Mouse (Mus musculus) hindbrain, embryonic 13.5 days (tissue): ENCODE measurements around the gene Ptrh2. TPM values are rescaled to one million over a fixed set of nuclear protein-coding genes. Genes with fewer than 3 reads are reported as not detected.

Source experiments
- ATAC-seq: fragments of 200-750 bp; cut with Nextera tagmentation; 2 replicates; pipeline ENCODE4 v1.8.0; 2017; ENCODE audit warnings: moderate TSS enrichment; ENCODE audit not compliant: low FRiP score
- H3K27ac ChIP-seq: fragments of 300-500 bp; sonication (generic); 2 replicates; pipeline ENCODE4 v1.5.1; 2015; ENCODE audit warnings: inconsistent platforms, mild to moderate bottlenecking, moderate library complexity
- H3K27me3 ChIP-seq: fragments of 300-500 bp; sonication (generic); 2 replicates; pipeline ENCODE4 v1.6.1; 2015; ENCODE audit warnings: mild to moderate bottlenecking, inconsistent platforms
- H3K36me3 ChIP-seq: fragments of 300-500 bp; sonication (generic); 2 replicates; pipeline ENCODE4 v1.6.1; 2015; ENCODE audit warnings: mild to moderate bottlenecking, inconsistent platforms
- H3K4me1 ChIP-seq: fragments of 300-500 bp; sonication (generic); replicated peaks from 2 replicates; pipeline ENCODE4 v1.6.1; 2015; ENCODE audit warnings: inconsistent platforms
- H3K4me2 ChIP-seq: fragments of 300-500 bp; sonication (generic); 2 replicates; pipeline ENCODE4 v1.6.1; 2015; ENCODE audit warnings: inconsistent platforms, mild to moderate bottlenecking, moderate library complexity
- H3K4me3 ChIP-seq: fragments of 300-500 bp; sonication (generic); 2 replicates; pipeline ENCODE4 v1.5.1; 2015; ENCODE audit warnings: mild to moderate bottlenecking, inconsistent platforms
- H3K9ac ChIP-seq: fragments of 300-500 bp; sonication (generic); 2 replicates; pipeline ENCODE4 v1.6.1; 2015; ENCODE audit warnings: mild to moderate bottlenecking, inconsistent platforms
- H3K9me3 ChIP-seq: fragments of 300-500 bp; sonication (generic); 2 replicates; pipeline ENCODE4 v1.6.1; 2016; ENCODE audit warnings: inconsistent platforms
- WGBS: fragments of 180-500 bp; shearing (Covaris S2); methylation state at CpG from one replicate; pipeline ENCODE4 v1.1.7; 2015; 5-methylcytosine and 5-hydroxymethylcytosine counted together
- polyA plus RNA-seq: library from polyadenylated mRNA; unstranded; fragments of >200 nt; fragmentation: Nextera tagmentation; extraction: Ambion mirVana; gene quantifications from 2 replicates; pipeline ENCODE4 v1.2.1, GENCODE M21; 2015

Ptrh2 gene
- polyA plus RNA-seq: 32.9 and 34.3 TPM in 2 replicates

DNA sequence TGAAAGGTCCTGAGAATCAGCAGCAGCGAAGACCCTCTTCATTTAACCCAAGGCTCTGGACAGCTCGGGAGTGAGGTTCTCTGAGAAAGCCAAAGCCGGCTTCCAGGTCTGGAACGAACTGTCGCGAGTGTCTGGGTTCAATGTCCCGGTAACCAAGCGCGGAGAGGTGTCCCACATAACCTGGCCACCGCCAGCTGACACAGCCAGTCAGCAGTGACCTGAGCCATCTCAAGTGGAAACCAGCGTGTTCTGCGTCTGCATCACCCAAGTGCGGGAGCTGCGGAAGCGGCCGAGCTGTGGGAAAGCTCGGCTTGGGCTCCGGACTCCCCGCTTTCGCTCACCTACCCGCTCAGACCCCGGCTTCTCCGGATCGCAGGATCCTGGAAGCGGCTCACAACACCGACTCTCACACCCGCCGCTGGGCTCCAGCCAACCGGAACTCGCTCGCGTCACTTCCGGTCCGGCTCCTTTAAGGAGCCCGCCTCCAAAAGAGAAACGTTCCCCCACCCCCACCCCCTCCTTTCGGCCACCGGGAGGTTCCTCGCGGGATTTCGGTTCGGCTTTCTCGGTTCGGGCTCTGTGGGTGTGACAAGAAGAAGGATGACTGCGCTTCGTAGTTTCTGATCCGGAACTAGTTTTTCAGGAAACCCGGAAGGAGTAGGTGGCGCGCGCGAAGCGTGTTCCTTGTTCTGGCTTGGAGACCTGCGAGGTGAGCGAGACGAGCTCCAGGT is at the start of gene Ptrh2, which contains the start of gene Vmp1:
Gene Ptrh2, plus strand, starts transcription at position 591 of the 731 bp plus-strand sequence.
Gene Vmp1, minus strand, starts transcription at position 442 of the 731 bp plus-strand sequence.
- peak; percentile 97 for ATAC-seq
- H3K9me3 ChIP-seq: no peaks in the 10 kb centered on the region

DNA sequence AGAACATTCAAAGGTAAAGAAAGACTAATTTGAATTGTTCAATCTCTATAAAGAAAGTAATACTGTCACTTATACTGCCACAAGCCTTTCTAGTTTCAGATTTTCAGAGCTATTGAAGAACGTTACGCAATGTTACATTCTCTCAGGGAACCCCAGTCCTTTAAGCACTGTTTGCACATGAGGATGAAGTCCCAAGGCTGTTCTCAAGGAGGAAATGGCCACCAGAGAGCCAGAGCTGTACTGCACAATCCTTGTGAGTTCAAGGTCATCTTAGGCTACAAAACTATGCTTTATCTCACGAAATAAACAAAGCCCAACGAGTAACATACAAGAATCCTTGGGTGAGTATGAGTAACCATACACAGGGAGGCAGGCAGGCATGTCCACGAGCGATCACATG is 49.4 kb upstream of the Ptrh2 start:
- H3K27me3 ChIP-seq: no peaks in the 10 kb centered on the region
- H3K27ac ChIP-seq: no peak overlapping the region
- H3K36me3 ChIP-seq: peaks cover 15% of the 10 kb centered on the region
- H3K4me2 ChIP-seq: no peak overlapping the region
- H3K9ac ChIP-seq: no peak overlapping the region
- no peaks in the 10 kb centered on the region for H3K4me1 ChIP-seq
- no peak for ATAC-seq
- H3K4me3 ChIP-seq: no peak overlapping the region
- no peaks in the 10 kb centered on the region for H3K9me3 ChIP-seq
- WGBS: 94% methylated on average over 6 of the region's 6 CpGs

More for the DNA sequence above, at the start of gene Ptrh2, which contains the start of gene Vmp1:
- H3K9ac ChIP-seq: peak within 1 kb of the TSS; percentile 92
- H3K36me3 ChIP-seq: peaks cover 6% of the 10 kb centered on the region; the same call in 1 of the 2 replicates
- WGBS: under 1% methylated on average over 56 of the region's 56 CpGs
- H3K27me3 ChIP-seq: no peaks in the 10 kb centered on the region
- H3K4me2 ChIP-seq: peak within 1 kb of the TSS; percentile 85
- peak within 1 kb of the TSS; percentile 86 for H3K4me3 ChIP-seq
- peaks cover 39% of the 10 kb centered on the region for H3K4me1 ChIP-seq
- H3K27ac ChIP-seq: peak within 1 kb of the TSS; percentile 93

DNA sequence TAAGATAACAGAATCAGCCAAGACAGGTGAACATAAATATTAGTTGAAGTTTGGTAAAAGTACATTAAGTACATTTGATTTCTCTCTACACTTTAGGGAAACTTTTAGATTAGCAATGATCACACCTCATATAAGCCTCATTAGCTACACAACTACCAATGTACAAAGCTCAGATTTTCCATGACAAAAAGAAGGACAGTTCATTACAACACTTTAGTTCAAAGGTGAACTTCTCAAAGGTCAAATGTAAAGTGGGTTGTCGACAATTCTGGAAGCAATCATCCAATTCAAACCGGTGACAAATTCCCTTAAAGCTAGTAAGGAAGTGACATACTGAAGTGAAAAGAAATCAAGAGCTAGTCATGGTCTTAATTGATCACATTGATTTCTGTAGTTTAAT is 46.1 kb upstream of the Ptrh2 start:
- no peak overlapping the region for H3K4me2 ChIP-seq
- no peak overlapping the region for H3K9ac ChIP-seq
- peaks cover 25% of the 10 kb centered on the region for H3K36me3 ChIP-seq
- 83% methylated on average over 2 of the region's 2 CpGs for WGBS
- no peaks in the 10 kb centered on the region for H3K27me3 ChIP-seq
- H3K9me3 ChIP-seq: no peaks in the 10 kb centered on the region
- H3K4me3 ChIP-seq: no peak overlapping the region
- ATAC-seq: no peak
- H3K27ac ChIP-seq: no peak overlapping the region
- no peaks in the 10 kb centered on the region for H3K4me1 ChIP-seq

GRCm38 (mm10) chr11:86641714-86642113 is 42.1 kb upstream of the Ptrh2 start:
- Histone ChIP-seq H3K27ac (no peak overlapping the region), H3K9me3 (no peaks in the 10 kb centered on the region), H3K4me2 (no peak overlapping the region), H3K4me1 (no peaks in the 10 kb centered on the region), H3K36me3 (peaks cover 23% of the 10 kb centered on the region), H3K4me3 (no peak overlapping the region), H3K27me3 (no peaks in the 10 kb centered on the region), H3K9ac (no peak overlapping the region)
- 93% methylated on average over 4 of the region's 4 CpGs for WGBS
- no peak for ATAC-seq

- Histone ChIP-seq H3K4me3 (no peak overlapping the region), H3K27ac (no peak overlapping the region), H3K36me3 (peaks cover 23% of the 10 kb centered on the region), H3K9me3 (no peaks in the 10 kb centered on the region), H3K4me1 (no peaks in the 10 kb centered on the region), H3K9ac (no peak overlapping the region), H3K4me2 (no peak overlapping the region), H3K27me3 (no peaks in the 10 kb centered on the region)
- WGBS: 96% methylated on average over 4 of the region's 4 CpGs
- no peak for ATAC-seq
These were observed 39.2 kb upstream of the Ptrh2 start for GRCm38 (mm10) chr11:86644553-86644952.

DNA sequence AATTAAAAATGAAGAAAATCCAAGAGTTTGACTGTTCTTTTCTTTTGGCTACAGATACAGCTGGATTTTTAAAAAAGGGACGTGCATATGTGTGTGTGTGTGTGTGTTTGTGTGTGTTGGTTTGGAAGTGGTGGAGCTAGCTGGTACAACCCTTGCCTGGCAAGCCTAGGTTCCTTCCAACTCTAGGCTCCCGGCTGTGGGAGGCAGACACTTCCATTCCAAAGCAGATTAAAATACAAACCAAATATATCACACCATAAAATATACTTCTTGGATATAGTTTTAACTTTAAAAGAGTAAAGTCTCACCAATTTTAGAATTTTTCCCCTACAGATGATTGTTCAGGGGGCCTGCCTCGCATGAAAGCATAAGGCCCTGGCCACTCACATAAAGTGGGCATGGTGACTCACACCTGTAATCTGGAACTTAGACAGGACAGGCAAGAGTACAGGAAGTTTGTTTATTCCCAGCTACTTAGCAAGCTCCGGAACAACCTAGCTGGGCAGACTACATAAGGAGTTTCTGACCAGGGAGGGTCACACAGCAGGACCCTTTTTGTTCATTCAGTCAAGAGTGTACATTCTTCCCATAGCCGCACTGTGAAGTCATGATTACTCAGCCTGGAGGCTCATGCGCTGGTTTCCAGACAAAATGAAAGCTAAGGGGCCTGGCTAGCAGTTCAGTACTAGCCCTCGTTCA is 37.5 kb upstream of the Ptrh2 start:
- ATAC-seq: no peak
- H3K4me1 ChIP-seq: no peaks in the 10 kb centered on the region
- H3K4me3 ChIP-seq: no peak overlapping the region
- H3K9me3 ChIP-seq: no peaks in the 10 kb centered on the region
- no peak overlapping the region for H3K27ac ChIP-seq
- H3K36me3 ChIP-seq: peaks cover 16% of the 10 kb centered on the region
- H3K27me3 ChIP-seq: no peaks in the 10 kb centered on the region
- 62% methylated on average over 7 of the region's 7 CpGs for WGBS
- H3K4me2 ChIP-seq: no peak overlapping the region
- no peak overlapping the region for H3K9ac ChIP-seq

DNA sequence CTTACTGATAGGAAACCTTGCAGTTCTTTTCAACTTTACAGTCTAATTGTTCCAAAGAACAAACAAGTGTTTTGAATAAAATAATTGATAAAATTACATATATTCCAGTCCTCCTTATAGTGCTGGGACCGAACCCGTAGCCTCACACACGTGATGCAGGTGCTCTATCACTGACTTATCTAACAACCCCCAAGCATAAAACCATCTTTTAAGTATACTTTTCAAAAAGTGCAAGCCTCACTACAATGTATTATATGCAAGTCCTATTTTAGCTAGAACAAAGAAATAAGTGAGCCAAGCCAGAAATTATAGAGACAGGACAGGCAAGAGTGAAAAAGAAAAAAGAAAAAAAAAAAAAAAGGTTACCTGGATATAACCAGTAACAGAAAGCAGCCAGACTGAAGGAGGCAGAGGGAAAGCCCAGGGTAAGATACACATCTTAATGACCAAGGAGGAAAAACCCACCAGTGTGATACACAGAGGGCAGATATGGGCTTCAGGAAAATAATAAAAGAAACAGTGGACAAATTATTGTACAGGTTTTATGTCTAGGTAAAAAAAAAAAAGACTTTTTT is 36.8 kb upstream of the Ptrh2 start:
- Histone ChIP-seq H3K9me3 (no peaks in the 10 kb centered on the region), H3K27me3 (no peaks in the 10 kb centered on the region), H3K27ac (no peak overlapping the region), H3K4me3 (no peak overlapping the region), H3K36me3 (peaks cover 11% of the 10 kb centered on the region; the same call in 1 of the 2 replicates), H3K9ac (no peak overlapping the region), H3K4me1 (no peaks in the 10 kb centered on the region), H3K4me2 (no peak overlapping the region)
- no peak for ATAC-seq
- 90% methylated on average over 3 of the region's 3 CpGs for WGBS

DNA sequence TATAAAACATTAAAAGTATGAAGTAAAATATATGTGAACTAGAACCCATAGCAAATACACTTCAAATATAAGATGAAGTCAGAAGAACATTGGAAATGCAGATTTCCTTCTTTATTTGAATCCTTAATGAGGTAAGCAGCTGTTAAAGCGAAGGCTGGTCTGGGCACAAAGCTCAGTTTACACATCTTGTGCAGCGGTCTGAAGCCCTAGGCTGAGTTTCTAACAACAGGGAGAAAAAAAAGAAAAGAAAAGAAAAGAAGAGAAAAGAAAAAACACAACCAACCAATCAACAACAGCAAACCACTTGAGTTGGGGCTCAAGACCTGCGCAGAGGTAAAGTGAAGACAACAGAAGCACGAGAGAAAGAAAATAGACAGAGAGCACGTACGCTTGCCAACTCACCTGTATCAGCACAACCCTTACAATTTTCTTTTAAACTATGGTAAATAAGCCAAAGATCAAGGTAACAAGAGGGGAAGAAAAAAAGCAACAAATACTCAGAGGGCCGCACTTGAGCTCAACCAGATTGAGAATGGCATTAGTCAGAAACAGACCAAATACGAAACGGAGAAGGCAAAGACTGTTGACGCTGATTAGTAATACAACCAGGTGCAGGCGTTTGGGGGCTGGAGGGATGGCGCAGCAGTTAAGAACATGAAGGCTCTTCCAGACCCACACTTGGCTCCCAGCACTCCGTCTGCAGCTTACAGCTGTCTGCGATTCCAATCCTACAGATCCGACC is 35.9 kb upstream of the Ptrh2 start:
- Histone ChIP-seq H3K4me3 (no peak overlapping the region), H3K36me3 (0 out of 2 replicates have a peak, but pooled peaks cover 6% of the 10 kb centered on the region), H3K4me2 (no peak overlapping the region), H3K27ac (no peak overlapping the region), H3K27me3 (no peaks in the 10 kb centered on the region), H3K9me3 (no peaks in the 10 kb centered on the region), H3K4me1 (no peaks in the 10 kb centered on the region), H3K9ac (no peak overlapping the region)
- 81% methylated on average over 15 of the region's 15 CpGs for WGBS
- ATAC-seq: no peak

- no peak overlapping the region for H3K27ac ChIP-seq
- 84% methylated on average over 1 of the region's 1 CpGs for WGBS
These were observed 34.2 kb upstream of the Ptrh2 start for GRCm38 (mm10) chr11:86649542-86649941.

GRCm38 (mm10) chr11:86650676-86651075 is 33.1 kb upstream of the Ptrh2 start:
- no peak overlapping the region for H3K4me2 ChIP-seq
- no peaks in the 10 kb centered on the region for H3K27me3 ChIP-seq
- H3K9ac ChIP-seq: no peak overlapping the region
- WGBS: 44% methylated on average over 6 of the region's 6 CpGs
- no peaks in the 10 kb centered on the region for H3K4me1 ChIP-seq
- ATAC-seq: no peak
- no peak overlapping the region for H3K4me3 ChIP-seq
- H3K36me3 ChIP-seq: no peaks in the 10 kb centered on the region
- no peak overlapping the region for H3K27ac ChIP-seq
- H3K9me3 ChIP-seq: no peaks in the 10 kb centered on the region

More at GRCm38 (mm10) chr11:86649542-86649941, 34.2 kb upstream of the Ptrh2 start:
- Histone ChIP-seq H3K36me3 (no peaks in the 10 kb centered on the region), H3K9ac (no peak overlapping the region), H3K27me3 (no peaks in the 10 kb centered on the region), H3K4me2 (no peak overlapping the region), H3K4me1 (no peaks in the 10 kb centered on the region), H3K9me3 (no peaks in the 10 kb centered on the region), H3K4me3 (no peak overlapping the region)
- ATAC-seq: no peak

GRCm38 (mm10) chr11:86652578-86652979 is 31.2 kb upstream of the Ptrh2 start:
- no peak overlapping the region for H3K4me3 ChIP-seq
- WGBS: 93% methylated on average over 4 of the region's 4 CpGs
- no peak overlapping the region for H3K9ac ChIP-seq
- no peak overlapping the region for H3K4me2 ChIP-seq
- no peak for ATAC-seq
- no peaks in the 10 kb centered on the region for H3K36me3 ChIP-seq
- no peak overlapping the region for H3K27ac ChIP-seq
- H3K9me3 ChIP-seq: no peaks in the 10 kb centered on the region
- no peaks in the 10 kb centered on the region for H3K27me3 ChIP-seq
- H3K4me1 ChIP-seq: no peaks in the 10 kb centered on the region

GRCm38 (mm10) chr11:86653446-86653845 is 30.3 kb upstream of the Ptrh2 start:
- ATAC-seq: no peak
- Histone ChIP-seq H3K27ac (no peak overlapping the region), H3K4me1 (no peaks in the 10 kb centered on the region), H3K27me3 (no peaks in the 10 kb centered on the region), H3K4me3 (no peak overlapping the region), H3K9me3 (no peaks in the 10 kb centered on the region), H3K36me3 (no peaks in the 10 kb centered on the region), H3K9ac (no peak overlapping the region), H3K4me2 (no peak overlapping the region)
- WGBS: 44% methylated on average over 3 of the region's 3 CpGs
